Mouse (Mus musculus): Measurements from ENCODE around the gene Fnbp1.

DNA sequence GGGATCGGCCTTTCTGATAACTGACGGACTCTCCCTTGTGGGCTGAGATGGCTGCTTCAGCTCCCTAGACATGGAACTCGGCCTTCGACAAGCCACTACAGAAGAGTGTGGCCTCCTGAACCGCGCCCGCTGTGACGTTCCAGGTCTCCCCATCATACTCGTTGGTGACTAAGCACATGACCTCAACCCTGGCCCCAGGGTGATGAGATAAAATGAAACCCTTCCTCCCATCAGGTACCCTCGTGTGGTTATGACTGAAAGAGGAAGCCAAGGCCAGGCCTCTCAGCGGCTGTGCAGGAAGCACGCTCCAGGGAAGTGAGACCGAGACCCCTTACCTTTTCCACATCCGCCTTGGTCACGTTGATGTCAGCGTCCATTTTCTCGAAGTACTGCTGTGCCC lies 59.2 kb downstream of the Fnbp1 start:
- TF ChIP-seq CTCF (IDR thresholded peaks at IDR 0.05; ENCODE audit: low read depth) = no peak
- TF ChIP-seq EP300 (IDR thresholded peaks at IDR 0.05; ENCODE audit: low read depth) = no peak

Measured in liver, postnatal 0 days (tissue).